Mouse (Mus musculus) cerebellum, adult 18-20 months (tissue): ENCODE results near the gene Otop3.
A peak's percentile ranks its signal among the peaks of the same experiment; 100 is the strongest.
"Not testable (repeated sequence)": the region's sequence is repeated elsewhere in the genome, so short reads cannot be mapped to it uniquely, and the experiment has no call there.

ENCODE experiments used
- DNase-seq, 2 experiments: peaks; one replicate each; pipeline ENCODE4 v3.0.0; 2021

Otop3 gene

GRCm38 (mm10) chr11:115366706-115367394 is 32.3 kb downstream of the Otop3 start:
- DNase-seq, result peak; percentile 63 to 74

- DNase-seq, result peak; percentile 94
These were observed 32.9 kb downstream of the Otop3 start, which contains the start of gene Hid1 for GRCm38 (mm10) chr11:115367395-115367944. Hid1 (minus strand) TSS chr11:115367756.

GRCm38 (mm10) chr11:115370368-115370767 is 35.8 kb downstream of the Otop3 start:
- no peak for DNase-seq

- no peak for DNase-seq
These were observed 36.8 kb downstream of the Otop3 start for GRCm38 (mm10) chr11:115371354-115371753.

GRCm38 (mm10) chr11:115372015-115372414 is 37.5 kb downstream of the Otop3 start:
- DNase-seq, result no peak

GRCm38 (mm10) chr11:115372737-115373136 is 38.2 kb downstream of the Otop3 start:
- no peak for DNase-seq

GRCm38 (mm10) chr11:115373805-115374694 is 39.5 kb downstream of the Otop3 start:
- DNase-seq, result peak; percentile 78 to 83

GRCm38 (mm10) chr11:115374695-115375425 is 40.3 kb downstream of the Otop3 start:
- DNase-seq, result no peak

GRCm38 (mm10) chr11:115376722-115377121 is 42.2 kb downstream of the Otop3 start:
- no peak for DNase-seq

- no peak for DNase-seq
These were observed 42.7 kb downstream of the Otop3 start for GRCm38 (mm10) chr11:115377254-115377653.

- DNase-seq, result no peak
These were observed 43.3 kb downstream of the Otop3 start for GRCm38 (mm10) chr11:115377854-115378253.

GRCm38 (mm10) chr11:115381276-115381675 is 46.7 kb downstream of the Otop3 start:
- DNase-seq, result no peak

- peak; percentile 93 to 97 for DNase-seq
These were observed 47.4 kb downstream of the Otop3 start, which contains the start of gene Cdr2l for GRCm38 (mm10) chr11:115381743-115382539. Cdr2l (plus strand) TSS chr11:115381916.

- peak; percentile 36 to 48 for DNase-seq
These were observed 48.4 kb downstream of the Otop3 start for GRCm38 (mm10) chr11:115382891-115383290.

GRCm38 (mm10) chr11:115383701-115384474 is 49.4 kb downstream of the Otop3 start:
- peak; percentile 35 to 50 for DNase-seq

GRCm38 (mm10) chr11:115384587-115384986 is 50.1 kb downstream of the Otop3 start:
- DNase-seq, result no peak

GRCm38 (mm10) chr11:115386859-115387258 is 52.3 kb downstream of the Otop3 start:
- not testable (repeated sequence) for DNase-seq

- no peak for DNase-seq
These were observed 56.8 kb downstream of the Otop3 start for GRCm38 (mm10) chr11:115391358-115391757.

GRCm38 (mm10) chr11:115393721-115394325 is 59.3 kb downstream of the Otop3 start:
- DNase-seq, result peak; percentile 80 to 83
